Mouse (Mus musculus) olfactory bulb, adult 2 months (tissue): Measurements from ENCODE around the gene Traf2.

Source experiments
- CTCF ChIP-seq: fragments of 200-500 bp; IDR thresholded peaks from 2 replicates; pipeline ENCODE4 v1.5.1; 2012; ENCODE audit warnings: low read depth, mild to moderate bottlenecking, low read length, moderate library complexity; ENCODE audit not compliant: insufficient read depth
- POLR2A ChIP-seq: fragments of 200-500 bp; IDR thresholded peaks from 2 replicates; pipeline ENCODE4 v1.6.1; 2012; ENCODE audit warnings: mild to moderate bottlenecking, low read depth, low read length, moderate library complexity; ENCODE audit not compliant: insufficient read depth

- no peak for TF ChIP-seq CTCF
- no peak for TF ChIP-seq POLR2A
Observed at GRCm38 (mm10) chr2:25492988-25493387, 53.8 kb downstream of the Traf2 start.
